Mouse (Mus musculus): ENCODE measurements around the gene Ntm. TPM values are rescaled to one million over a fixed set of nuclear protein-coding genes. Genes with fewer than 3 reads are reported as not detected.

Gene Ntm
- polyA plus RNA-seq, 1 experiment from 2014 or later, result 39.7 TPM

DNA sequence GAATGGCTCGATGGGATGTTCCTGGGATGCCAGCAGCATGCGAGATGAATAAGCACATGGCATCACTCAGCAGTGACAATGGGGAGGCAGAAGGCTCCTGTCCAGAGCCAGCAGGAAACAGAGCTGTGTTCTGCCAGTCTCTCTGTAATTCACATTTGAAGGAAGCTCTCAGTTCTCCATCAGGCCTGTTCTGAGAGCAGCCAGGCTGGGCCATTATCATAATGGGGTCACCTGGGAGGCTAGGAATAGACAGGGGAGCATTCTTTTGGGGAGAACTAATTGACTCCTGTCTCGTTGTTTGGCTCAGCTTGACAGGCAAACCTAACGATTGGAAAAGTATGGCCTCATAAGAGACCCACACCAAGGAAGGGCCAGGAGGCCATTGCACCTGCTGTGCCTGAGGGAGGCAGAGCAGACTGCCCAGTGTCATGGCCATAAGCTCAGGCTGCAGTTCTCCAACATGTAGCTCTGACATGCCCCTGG lies 386.8 kb downstream of the Ntm start:
- H3K27me3 ChIP-seq (ENCODE audit: control insufficient read depth, insufficient read depth, low read length), result no peaks in the 10 kb centered on the region
- no peaks in the 10 kb centered on the region for H3K36me3 ChIP-seq (ENCODE audit: control insufficient read depth, insufficient read depth, low read length)
- H3K27ac ChIP-seq (ENCODE audit: low read depth, low read length), result no peak overlapping the region
- H3K9ac ChIP-seq (ENCODE audit: low read depth, low read length), result no peak overlapping the region
- H3K9me3 ChIP-seq (replicated peaks; ENCODE audit: control insufficient read depth, low read length), result no peaks in the 10 kb centered on the region
- no peak overlapping the region for H3K4me3 ChIP-seq (ENCODE audit: low read depth, low read length)
- WGBS (ENCODE audit: insufficient replicate concordance), result 72% methylated on average over 4 of the region's 4 CpGs
- no peaks in the 10 kb centered on the region for H3K4me1 ChIP-seq (ENCODE audit: control insufficient read depth, insufficient read depth, low read length)
- H3K4me2 ChIP-seq, result no peak overlapping the region
- no peak for ATAC-seq (replicated peaks; ENCODE audit: insufficient number of reproducible peaks, low FRiP score, low TSS enrichment)

DNA sequence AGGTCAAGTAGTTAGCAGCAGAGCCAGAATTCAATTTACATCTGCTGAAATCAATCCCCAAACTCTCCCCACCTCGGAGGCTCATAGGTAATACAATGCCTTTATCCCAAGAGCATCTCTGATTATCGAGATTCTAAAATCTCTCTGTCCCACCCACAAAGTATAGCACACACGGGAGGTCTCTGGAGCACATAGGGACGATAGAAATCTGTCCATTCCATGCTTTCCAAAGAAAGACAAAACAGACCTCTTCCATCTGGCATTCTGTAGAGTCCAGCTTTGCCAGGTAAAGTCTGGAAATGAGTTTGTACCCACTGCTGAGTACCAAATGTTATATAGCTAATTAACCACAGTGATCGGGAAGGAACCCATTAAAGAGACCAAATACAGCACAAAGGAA lies 388.4 kb downstream of the Ntm start:
- no peak overlapping the region for H3K4me2 ChIP-seq
- H3K9me3 ChIP-seq (replicated peaks; ENCODE audit: control insufficient read depth, low read length), result no peaks in the 10 kb centered on the region
- no peaks in the 10 kb centered on the region for H3K36me3 ChIP-seq (ENCODE audit: control insufficient read depth, insufficient read depth, low read length)
- ATAC-seq (replicated peaks; ENCODE audit: insufficient number of reproducible peaks, low FRiP score, low TSS enrichment), result no peak
- H3K4me1 ChIP-seq (ENCODE audit: control insufficient read depth, insufficient read depth, low read length), result no peaks in the 10 kb centered on the region
- H3K9ac ChIP-seq (ENCODE audit: low read depth, low read length), result no peak overlapping the region
- H3K4me3 ChIP-seq (ENCODE audit: low read depth, low read length), result no peak overlapping the region
- H3K27ac ChIP-seq (ENCODE audit: low read depth, low read length), result no peak overlapping the region
- 69% methylated on average over 5 of the region's 5 CpGs for WGBS (ENCODE audit: insufficient replicate concordance)
- no peaks in the 10 kb centered on the region for H3K27me3 ChIP-seq (ENCODE audit: control insufficient read depth, insufficient read depth, low read length)

DNA sequence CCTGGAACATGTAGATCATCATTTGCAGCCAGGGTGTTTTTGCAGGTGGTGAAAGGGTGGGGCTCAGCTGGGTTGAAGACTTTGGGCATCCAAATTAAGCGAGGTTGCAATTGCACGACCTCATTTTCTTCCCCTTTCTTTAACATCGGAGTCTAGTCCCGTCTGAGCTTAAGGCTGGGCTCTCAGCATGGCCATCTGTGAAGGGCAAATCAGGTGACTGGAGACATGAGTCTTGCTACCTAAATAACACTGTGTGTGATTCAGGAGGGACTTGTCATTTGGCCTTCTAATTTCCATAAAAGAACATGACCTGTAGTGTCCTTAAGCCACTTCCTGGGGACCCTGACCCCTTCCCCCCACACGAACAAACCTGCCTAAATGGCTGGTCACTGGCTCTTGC lies 394.4 kb downstream of the Ntm start:
- no peak for ATAC-seq (replicated peaks; ENCODE audit: insufficient number of reproducible peaks, low FRiP score, low TSS enrichment)
- no peaks in the 10 kb centered on the region for H3K27me3 ChIP-seq (ENCODE audit: control insufficient read depth, insufficient read depth, low read length)
- H3K9ac ChIP-seq (ENCODE audit: low read depth, low read length), result no peak overlapping the region
- WGBS (ENCODE audit: insufficient replicate concordance), result 63% methylated on average over 5 of the region's 5 CpGs
- H3K9me3 ChIP-seq (replicated peaks; ENCODE audit: control insufficient read depth, low read length), result no peaks in the 10 kb centered on the region
- no peak overlapping the region for H3K4me3 ChIP-seq (ENCODE audit: low read depth, low read length)
- no peak overlapping the region for H3K27ac ChIP-seq (ENCODE audit: low read depth, low read length)
- H3K4me1 ChIP-seq (ENCODE audit: control insufficient read depth, insufficient read depth, low read length), result no peaks in the 10 kb centered on the region
- H3K4me2 ChIP-seq, result no peak overlapping the region
- no peaks in the 10 kb centered on the region for H3K36me3 ChIP-seq (ENCODE audit: control insufficient read depth, insufficient read depth, low read length)

DNA sequence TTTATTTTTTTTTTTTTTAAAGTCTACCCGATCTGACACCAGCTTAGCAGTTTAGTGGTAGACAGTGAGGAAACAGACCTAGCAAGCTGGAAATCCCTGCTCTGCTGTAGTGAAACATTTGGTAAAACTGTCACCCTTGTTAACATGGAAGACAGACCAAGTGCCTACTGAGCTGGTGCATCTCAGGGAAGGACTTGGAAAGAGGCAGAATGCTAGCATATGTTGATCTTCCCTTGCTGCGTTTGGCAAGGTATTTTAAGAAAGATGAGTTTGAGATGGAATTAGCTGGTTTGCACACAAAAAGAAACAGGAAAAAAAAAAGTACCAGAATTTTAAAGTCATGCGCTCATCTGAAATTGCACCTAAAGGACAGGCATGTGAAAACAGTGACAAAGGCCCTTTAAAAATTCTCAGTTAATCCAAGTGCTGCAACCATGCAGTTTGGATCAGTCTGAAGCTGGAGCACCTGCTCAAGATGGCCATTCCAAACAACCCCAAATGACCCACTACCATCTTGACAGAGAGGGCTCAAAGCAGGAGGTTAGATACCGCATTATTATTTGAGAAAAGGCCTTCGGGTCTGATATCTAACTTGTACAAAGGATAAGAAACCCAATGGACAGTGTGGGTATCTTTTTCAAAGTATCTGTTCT lies 400.4 kb downstream of the Ntm start:
- H3K36me3 ChIP-seq (ENCODE audit: control insufficient read depth, insufficient read depth, low read length), result no peaks in the 10 kb centered on the region
- H3K4me2 ChIP-seq, result no peak overlapping the region
- no peaks in the 10 kb centered on the region for H3K4me1 ChIP-seq (ENCODE audit: control insufficient read depth, insufficient read depth, low read length)
- 80% methylated on average over 5 of the region's 5 CpGs for WGBS (ENCODE audit: insufficient replicate concordance)
- no peak overlapping the region for H3K4me3 ChIP-seq (ENCODE audit: low read depth, low read length)
- H3K9me3 ChIP-seq (replicated peaks; ENCODE audit: control insufficient read depth, low read length), result no peaks in the 10 kb centered on the region
- no peak for ATAC-seq (replicated peaks; ENCODE audit: insufficient number of reproducible peaks, low FRiP score, low TSS enrichment)
- H3K27me3 ChIP-seq (ENCODE audit: control insufficient read depth, insufficient read depth, low read length), result no peaks in the 10 kb centered on the region
- H3K9ac ChIP-seq (ENCODE audit: low read depth, low read length), result no peak overlapping the region
- no peak overlapping the region for H3K27ac ChIP-seq (ENCODE audit: low read depth, low read length)

DNA sequence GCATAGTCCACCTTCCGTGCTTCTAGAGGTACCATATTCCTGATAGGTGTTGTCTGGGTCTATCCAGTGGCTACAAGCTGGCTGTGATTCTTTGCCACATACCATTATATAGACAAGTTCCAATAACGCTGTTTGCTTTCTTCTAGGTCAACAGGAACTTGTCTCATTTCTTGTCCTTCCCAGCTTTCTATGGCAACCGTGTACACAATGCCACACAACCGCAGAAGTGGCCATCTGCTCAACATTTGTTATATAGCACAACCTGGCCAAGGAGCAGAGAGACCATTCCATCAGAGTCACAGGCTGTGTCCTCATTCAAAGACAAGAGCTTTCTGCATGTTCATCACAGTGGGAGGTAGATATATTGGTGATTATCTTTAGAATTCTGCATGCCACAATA lies 404.0 kb downstream of the Ntm start:
- WGBS (ENCODE audit: insufficient replicate concordance), result 85% methylated on average over 4 of the region's 4 CpGs
- Histone ChIP-seq H3K27me3 (ENCODE audit: control insufficient read depth, insufficient read depth, low read length) (no peaks in the 10 kb centered on the region), H3K9me3 (replicated peaks; ENCODE audit: control insufficient read depth, low read length) (no peaks in the 10 kb centered on the region), H3K4me1 (ENCODE audit: control insufficient read depth, insufficient read depth, low read length) (no peaks in the 10 kb centered on the region), H3K4me3 (ENCODE audit: low read depth, low read length) (no peak overlapping the region), H3K36me3 (ENCODE audit: control insufficient read depth, insufficient read depth, low read length) (no peaks in the 10 kb centered on the region), H3K4me2 (no peak overlapping the region), H3K27ac (ENCODE audit: low read depth, low read length) (no peak overlapping the region), H3K9ac (ENCODE audit: low read depth, low read length) (no peak overlapping the region)
- ATAC-seq (replicated peaks; ENCODE audit: insufficient number of reproducible peaks, low FRiP score, low TSS enrichment), result no peak

DNA sequence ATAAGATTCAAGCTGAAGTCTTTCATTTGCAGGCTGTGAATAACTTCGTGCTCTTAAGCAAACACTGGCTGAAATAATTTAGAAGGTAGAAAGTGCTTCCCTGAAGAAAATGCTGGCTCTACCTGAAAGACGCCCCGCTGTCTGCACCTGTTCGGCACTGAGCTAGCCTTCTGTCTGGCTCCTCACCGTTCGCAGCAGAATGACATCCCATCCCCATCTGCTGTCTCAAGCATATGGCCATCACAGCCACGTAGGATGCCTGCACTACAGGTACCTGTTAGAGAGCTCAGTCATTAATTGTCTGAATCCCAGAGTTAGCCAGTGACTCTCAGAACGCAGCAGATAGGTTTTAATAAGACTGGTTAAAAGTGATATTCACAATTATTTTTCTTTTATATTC lies 412.4 kb downstream of the Ntm start:
- H3K4me2 ChIP-seq, result no peak overlapping the region
- H3K27ac ChIP-seq (ENCODE audit: low read depth, low read length), result no peak overlapping the region
- no peak for ATAC-seq (replicated peaks; ENCODE audit: insufficient number of reproducible peaks, low FRiP score, low TSS enrichment)
- H3K27me3 ChIP-seq (ENCODE audit: control insufficient read depth, insufficient read depth, low read length), result no peaks in the 10 kb centered on the region
- no peak overlapping the region for H3K4me3 ChIP-seq (ENCODE audit: low read depth, low read length)
- H3K9me3 ChIP-seq (replicated peaks; ENCODE audit: control insufficient read depth, low read length), result no peaks in the 10 kb centered on the region
- H3K36me3 ChIP-seq (ENCODE audit: control insufficient read depth, insufficient read depth, low read length), result no peaks in the 10 kb centered on the region
- WGBS (ENCODE audit: insufficient replicate concordance), result 86% methylated on average over 8 of the region's 8 CpGs
- no peak overlapping the region for H3K9ac ChIP-seq (ENCODE audit: low read depth, low read length)
- H3K4me1 ChIP-seq (ENCODE audit: control insufficient read depth, insufficient read depth, low read length), result no peaks in the 10 kb centered on the region

DNA sequence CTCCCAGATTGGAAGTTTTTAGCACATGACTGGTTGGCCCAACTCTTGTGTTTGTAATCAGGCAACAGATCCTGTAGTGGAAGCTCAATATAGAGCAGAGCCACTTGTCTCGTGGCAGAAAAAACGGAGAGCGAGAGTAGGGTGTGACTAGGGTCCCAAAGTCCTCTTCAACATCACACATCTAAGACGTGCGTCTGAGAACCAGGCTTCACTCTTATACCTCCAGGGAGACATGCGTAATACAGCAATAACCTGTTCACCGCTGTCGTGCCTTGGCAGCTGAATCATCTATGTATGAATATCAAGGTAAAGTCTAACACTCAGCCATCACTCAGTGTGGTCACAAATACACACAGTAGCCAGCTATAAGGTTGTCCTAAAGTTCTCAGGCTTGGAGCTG lies 412.8 kb downstream of the Ntm start:
- Histone ChIP-seq H3K27ac (ENCODE audit: low read depth, low read length) (no peak overlapping the region), H3K27me3 (ENCODE audit: control insufficient read depth, insufficient read depth, low read length) (no peaks in the 10 kb centered on the region), H3K36me3 (ENCODE audit: control insufficient read depth, insufficient read depth, low read length) (no peaks in the 10 kb centered on the region), H3K4me2 (no peak overlapping the region), H3K9me3 (replicated peaks; ENCODE audit: control insufficient read depth, low read length) (no peaks in the 10 kb centered on the region), H3K4me1 (ENCODE audit: control insufficient read depth, insufficient read depth, low read length) (no peaks in the 10 kb centered on the region), H3K9ac (ENCODE audit: low read depth, low read length) (no peak overlapping the region), H3K4me3 (ENCODE audit: low read depth, low read length) (no peak overlapping the region)
- 85% methylated on average over 8 of the region's 8 CpGs for WGBS (ENCODE audit: insufficient replicate concordance)
- ATAC-seq (replicated peaks; ENCODE audit: insufficient number of reproducible peaks, low FRiP score, low TSS enrichment), result no peak

DNA sequence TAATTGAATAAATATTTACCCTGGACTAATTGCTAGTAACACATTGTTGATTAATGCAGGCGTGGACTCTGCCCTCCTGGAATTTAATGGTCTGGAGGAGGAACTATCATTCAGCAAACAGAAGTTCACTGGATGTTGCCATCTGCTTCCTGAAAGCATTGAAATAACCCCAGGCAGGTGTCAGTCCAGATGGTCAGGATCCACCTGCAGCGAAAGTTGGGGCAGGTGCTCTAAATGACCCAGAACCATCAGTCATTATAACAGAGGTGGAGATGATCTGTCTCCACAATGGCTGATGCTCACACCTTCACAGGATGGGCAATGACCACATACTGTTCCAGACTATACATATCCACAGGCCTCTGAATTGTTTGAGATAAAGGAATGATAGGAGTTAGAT lies 426.5 kb downstream of the Ntm start:
- Histone ChIP-seq H3K4me1 (ENCODE audit: control insufficient read depth, insufficient read depth, low read length) (no peaks in the 10 kb centered on the region), H3K36me3 (ENCODE audit: control insufficient read depth, insufficient read depth, low read length) (no peaks in the 10 kb centered on the region), H3K9ac (ENCODE audit: low read depth, low read length) (no peak overlapping the region), H3K4me3 (ENCODE audit: low read depth, low read length) (no peak overlapping the region), H3K9me3 (replicated peaks; ENCODE audit: control insufficient read depth, low read length) (no peaks in the 10 kb centered on the region), H3K27ac (ENCODE audit: low read depth, low read length) (no peak overlapping the region), H3K4me2 (no peak overlapping the region), H3K27me3 (ENCODE audit: control insufficient read depth, insufficient read depth, low read length) (no peaks in the 10 kb centered on the region)
- no peak for ATAC-seq (replicated peaks; ENCODE audit: insufficient number of reproducible peaks, low FRiP score, low TSS enrichment)
- 76% methylated on average over 2 of the region's 2 CpGs for WGBS (ENCODE audit: insufficient replicate concordance)

DNA sequence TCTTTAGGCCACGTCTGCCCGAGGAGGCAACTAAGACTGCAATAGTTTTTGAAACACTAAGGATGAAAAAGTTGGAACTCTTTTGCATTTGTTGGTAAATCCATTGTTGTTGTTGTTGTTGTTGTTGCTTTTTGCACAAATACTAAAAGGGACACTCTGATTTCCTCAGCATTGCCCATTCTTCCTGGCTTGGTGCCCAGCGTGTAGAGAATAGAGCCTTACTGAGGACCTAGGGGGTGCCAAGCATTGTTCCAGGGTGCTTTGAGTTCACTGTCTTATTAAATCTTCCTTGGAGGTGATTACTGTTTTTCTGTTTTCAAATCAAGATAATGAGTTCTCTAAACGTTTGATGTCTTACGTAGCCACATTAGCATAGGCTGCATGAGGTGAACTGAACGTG lies 428.2 kb downstream of the Ntm start:
- Histone ChIP-seq H3K9me3 (replicated peaks; ENCODE audit: control insufficient read depth, low read length) (no peaks in the 10 kb centered on the region), H3K36me3 (ENCODE audit: control insufficient read depth, insufficient read depth, low read length) (no peaks in the 10 kb centered on the region), H3K27me3 (ENCODE audit: control insufficient read depth, insufficient read depth, low read length) (no peaks in the 10 kb centered on the region), H3K27ac (ENCODE audit: low read depth, low read length) (no peak overlapping the region), H3K4me3 (ENCODE audit: low read depth, low read length) (no peak overlapping the region), H3K4me1 (ENCODE audit: control insufficient read depth, insufficient read depth, low read length) (no peaks in the 10 kb centered on the region), H3K4me2 (no peak overlapping the region), H3K9ac (ENCODE audit: low read depth, low read length) (no peak overlapping the region)
- WGBS (ENCODE audit: insufficient replicate concordance), result 78% methylated on average over 6 of the region's 6 CpGs
- no peak for ATAC-seq (replicated peaks; ENCODE audit: insufficient number of reproducible peaks, low FRiP score, low TSS enrichment)
